Mouse (Mus musculus) ES-E14 (cell line): ENCODE data around the gene Ftsj3. TPM values are rescaled to one million over a fixed set of nuclear protein-coding genes. Genes with fewer than 3 reads are reported as not detected.
A peak's percentile ranks its signal among the peaks of the same experiment; 100 is the strongest.

ENCODE experiments used
- DNase-seq: peaks from one replicate; pipeline ENCODE4 v3.0.0-alpha.2; 2013; ENCODE audit warnings: low read depth, low spot score
- H3K27ac ChIP-seq: 2 replicates; pipeline ENCODE4 v1.5.1; 2012; ENCODE audit warnings: low read depth, mild to moderate bottlenecking, low read length, moderate library complexity, mixed read lengths; ENCODE audit not compliant: poor library complexity, insufficient read depth, severe bottlenecking
- H3K36me3 ChIP-seq: 2 replicates; pipeline ENCODE4 v1.6.1; 2012; ENCODE audit warnings: mild to moderate bottlenecking, low read length, moderate library complexity, mixed read lengths; ENCODE audit not compliant: control insufficient read depth, poor library complexity, insufficient read depth, severe bottlenecking
- H3K4me1 ChIP-seq, 2 experiments: fragments of 150-350 bp in 1 of 2; sonication (generic) in 1 of 2; 2 replicates each; pipeline ENCODE4 v1.6.1; 2012; ENCODE audit warnings: low read length in 2 of 2, mild to moderate bottlenecking in 1 of 2, mixed read lengths in 1 of 2; ENCODE audit not compliant: control insufficient read depth in 2 of 2, insufficient read depth in 2 of 2, poor library complexity in 1 of 2
- H3K4me3 ChIP-seq, 2 experiments: fragments of 150-350 bp in 1 of 2; sonication (generic) in 1 of 2; 2 replicates each; pipeline ENCODE4 v1.5.1; 2012; ENCODE audit warnings: low read length in 2 of 2, low read depth in 1 of 2, mild to moderate bottlenecking in 1 of 2, mixed read lengths in 1 of 2; ENCODE audit not compliant: insufficient read depth in 1 of 2, poor library complexity in 1 of 2, severe bottlenecking in 1 of 2
- H3K9ac ChIP-seq: 2 replicates; pipeline ENCODE4 v1.6.1; 2012; ENCODE audit warnings: low read depth, mild to moderate bottlenecking, low read length, mixed read lengths; ENCODE audit not compliant: poor library complexity, insufficient read depth, severe bottlenecking
- H3K9me3 ChIP-seq: fragments of 150-350 bp; sonication (generic); 2 replicates; pipeline ENCODE4 v1.6.1; 2012; ENCODE audit warnings: low read depth, mild to moderate bottlenecking, low read length; ENCODE audit not compliant: control insufficient read depth, insufficient read depth
- CHD2 ChIP-seq: IDR thresholded peaks from 2 replicates; pipeline ENCODE4 v1.6.1; 2014; ENCODE audit warnings: mild to moderate bottlenecking, low read depth, low read length, inconsistent platforms
- HCFC1 ChIP-seq: IDR thresholded peaks from 2 replicates; pipeline ENCODE4 v1.6.1; 2012; ENCODE audit warnings: low read length, inconsistent platforms, borderline replicate concordance; ENCODE audit not compliant: insufficient read depth
- MAFK ChIP-seq: IDR thresholded peaks from 2 replicates; pipeline ENCODE4 v1.6.1; 2014; ENCODE audit warnings: mild to moderate bottlenecking, low read depth, low read length, inconsistent platforms; ENCODE audit not compliant: insufficient read depth
- ZC3H11A ChIP-seq: IDR thresholded peaks from 2 replicates; pipeline ENCODE4 v1.6.1; 2012; ENCODE audit warnings: low read depth, mild to moderate bottlenecking, inconsistent platforms, low read length, borderline replicate concordance
- ZNF384 ChIP-seq: IDR thresholded peaks from 2 replicates; pipeline ENCODE4 v1.6.1; 2012; ENCODE audit warnings: low read depth, low read length, inconsistent platforms
- in situ Hi-C, 2 experiments: fragments of 600-800 bp; cut with MboI; formaldehyde crosslinking; loops; one replicate each; pipeline ENCODE4 v1.15.1; 2025; ENCODE audit warnings: low sequenced_read_pairs in 2 of 2, inconsistent platforms in 1 of 2; ENCODE audit not compliant: unreplicated experiment in 2 of 2
- total RNA-seq: library from RNA; depleted of rRNA; stranded (reverse); fragments of 300-350 nt; gene quantifications from 2 replicates; pipeline ENCODE4 v1.2.3, GENCODE M21; 2012

Gene Ftsj3
- total RNA-seq, 1 experiment, result 304 TPM

GRCm38 (mm10) chr11:106274374-106274773, 18.5 kb upstream of the Ftsj3 start:
- in situ Hi-C loops, result no loop called here
- H3K9ac ChIP-seq, result no peak overlapping the region

GRCm38 (mm10) chr11:106273811-106274210, 17.9 kb upstream of the Ftsj3 start:
- Histone ChIP-seq H3K9me3 (no peaks in the 10 kb centered on the region), H3K27ac (no peak overlapping the region; the same call in 1 of the 2 replicates), H3K36me3 (no peaks in the 10 kb centered on the region), H3K9ac (peak overlapping the region; percentile 89), H3K4me3 (peak overlapping the region; percentile 58 to 78; a peak in 3 of 4 replicates), H3K4me1 (peaks cover 6 to 19% of the 10 kb centered on the region in 2 experiments)
- in situ Hi-C loops, result no loop called here
- no peak for DNase-seq
- TF ChIP-seq ZC3H11A, result no peak
- TF ChIP-seq MAFK, result no peak
- no peak for TF ChIP-seq CHD2
- no peak for TF ChIP-seq HCFC1
- no peak for TF ChIP-seq ZNF384

More at GRCm38 (mm10) chr11:106274374-106274773, 18.5 kb upstream of the Ftsj3 start:
- Histone ChIP-seq H3K36me3 (no peaks in the 10 kb centered on the region), H3K4me3 (no peak overlapping the region), H3K9me3 (no peaks in the 10 kb centered on the region), H3K27ac (no peak overlapping the region), H3K4me1 (peaks cover 2 to 19% of the 10 kb centered on the region in 2 experiments; a peak in 3 of 4 replicates)
- TF ChIP-seq MAFK, result no peak
- no peak for TF ChIP-seq ZNF384
- no peak for TF ChIP-seq ZC3H11A
- no peak for TF ChIP-seq HCFC1
- no peak for TF ChIP-seq CHD2
- DNase-seq, result no peak

GRCm38 (mm10) chr11:106273311-106273684, 17.4 kb upstream of the Ftsj3 start:
- in situ Hi-C loops, result no loop called here
- H3K9ac ChIP-seq, result peak overlapping the region; percentile 89
- peak overlapping the region; percentile 58 to 78 for H3K4me3 ChIP-seq
- no peak for DNase-seq
- peaks cover 6 to 21% of the 10 kb centered on the region in 2 experiments for H3K4me1 ChIP-seq
- H3K27ac ChIP-seq, result peak overlapping the region; percentile 96
- H3K36me3 ChIP-seq, result no peaks in the 10 kb centered on the region
- H3K9me3 ChIP-seq, result no peaks in the 10 kb centered on the region
- no peak for TF ChIP-seq ZNF384
- no peak for TF ChIP-seq HCFC1
- no peak for TF ChIP-seq MAFK
- no peak for TF ChIP-seq CHD2
- TF ChIP-seq ZC3H11A, result no peak

GRCm38 (mm10) chr11:106272644-106273310, 16.9 kb upstream of the Ftsj3 start, which contains the start of gene Smarcd2:
Gene Smarcd2 (minus strand): TSS chr11:106272972.
- Histone ChIP-seq H3K9me3 (no peaks in the 10 kb centered on the region), H3K27ac (peak within 1 kb of the TSS; percentile 96), H3K4me3 (peak within 1 kb of the TSS; percentile 78 to 88), H3K9ac (peak within 1 kb of the TSS; percentile 93), H3K36me3 (no peaks in the 10 kb centered on the region), H3K4me1 (peaks cover 6 to 23% of the 10 kb centered on the region in 2 experiments)
- in situ Hi-C loops, result no loop called here
- peak; percentile 99 for DNase-seq
- TF ChIP-seq MAFK, result no peak
- peak; percentile 98 for TF ChIP-seq CHD2
- TF ChIP-seq ZC3H11A, result no peak
- peak; percentile 6; the same call in 1 of the 2 replicates for TF ChIP-seq ZNF384
- TF ChIP-seq HCFC1, result 0 out of 2 replicates have a peak, but pooled peaks have one; percentile 64
